Mouse (Mus musculus) embryonic fibroblast, embryonic 13.5 days (primary cell): ENCODE data around the gene Gnai1.

Source experiments
- CTCF ChIP-seq: IDR thresholded peaks from 2 replicates; pipeline ENCODE4 v1.5.1; 2011; ENCODE audit warnings: mild to moderate bottlenecking, control low read depth, low read length, moderate library complexity, borderline replicate concordance; ENCODE audit not compliant: insufficient read depth
- POLR2A ChIP-seq: IDR thresholded peaks from 2 replicates; pipeline ENCODE4 v1.6.1; 2011; ENCODE audit warnings: low read depth, mild to moderate bottlenecking, control low read depth, low read length, moderate library complexity

DNA sequence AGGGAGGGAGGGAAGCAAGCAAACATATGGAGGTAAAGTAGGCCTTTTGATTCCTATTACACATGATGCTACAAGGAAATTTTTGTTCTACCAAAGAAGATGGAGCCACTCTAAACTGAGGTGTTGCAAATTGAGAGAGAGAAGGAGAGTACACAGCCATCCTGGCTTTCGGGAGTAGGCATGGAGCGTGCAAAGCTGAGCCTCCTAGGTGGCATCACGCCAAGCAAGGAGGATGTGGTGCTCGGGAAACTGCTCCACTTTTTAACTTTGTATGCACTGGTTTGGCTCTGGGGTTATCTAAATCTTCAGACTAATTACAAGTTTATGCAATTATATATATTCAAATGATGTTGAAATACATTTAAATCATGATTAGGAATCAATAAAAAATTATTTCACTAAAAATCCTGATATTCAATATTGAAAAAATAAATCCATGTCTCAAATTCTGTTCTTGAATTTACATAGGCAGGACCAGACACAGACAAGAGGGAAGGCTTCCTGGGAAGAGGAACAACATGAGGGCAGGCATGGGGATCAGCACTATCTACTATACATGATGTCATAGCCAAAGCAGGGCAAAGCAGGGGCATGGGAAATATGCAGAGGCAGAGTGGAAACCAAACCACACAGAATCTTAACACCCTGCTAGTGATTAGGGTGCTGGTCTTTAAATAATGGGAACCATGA is 17.2 kb downstream of the Gnai1 start:
- TF ChIP-seq CTCF (no peak), POLR2A (no peak)
